In genomic region chr8:20293966-20294365, GRCm38 (mm10) we compare ENCODE assay signal across 6 mouse cellular contexts.
A peak's percentile ranks its signal among the peaks of the same experiment; 100 is the strongest.
DNase-seq lines count a peak whose midpoint lies in the region; TF ChIP-seq lines count a peak whose summit lies in the region.
"Not testable (repeated sequence)": the region's sequence is repeated elsewhere in the genome, so short reads cannot be mapped to it uniquely, and the experiment has no call there.

No protein-coding gene starts in this region.

- not testable (repeated sequence) for H3K4me3 ChIP-seq in kidney, adult 2 months (ENCODE audit: insufficient read depth, low read depth, low read length)

- not testable (repeated sequence) for H3K27me3 ChIP-seq in kidney, adult 2 months (replicated peaks; ENCODE audit: control insufficient read depth, insufficient read depth, low read length)

- not testable (repeated sequence) for H3K27ac ChIP-seq in kidney, adult 2 months (ENCODE audit: insufficient read depth, low read depth, low read length)

- TF ChIP-seq POLR2A in kidney, adult 2 months (IDR thresholded peaks at IDR 0.05; ENCODE audit: low read depth, low read length), result not testable (repeated sequence)

- DNase-seq in cerebellum, adult 9-10 months, result peak; percentile 37
- DNase-seq in gastrocnemius, postnatal 25 days, result peak; percentile 5
- peak; percentile 43 for DNase-seq in kidney, adult 2 months
- peak; percentile 10 for DNase-seq in kidney, postnatal 14 days
- DNase-seq in lung, postnatal 14 days, result peak; percentile 8
- DNase-seq in thymus, postnatal 14 days, result peak; percentile 6

- not testable (repeated sequence) for TF ChIP-seq CTCF in kidney, adult 2 months (conservative IDR thresholded peaks at IDR 0.05; ENCODE audit: insufficient read depth, insufficient read length, low read depth, low read length)

- not testable (repeated sequence) for H3K36me3 ChIP-seq in kidney, adult 2 months (ENCODE audit: control insufficient read depth, insufficient read depth, low read length)

- not testable (repeated sequence) for H3K4me1 ChIP-seq in kidney, adult 2 months (ENCODE audit: control insufficient read depth, insufficient read depth, low read length)
